Mouse (Mus musculus) forebrain, embryonic 13.5 days (tissue): ENCODE results near the gene Ptpn7. TPM values are rescaled to one million over a fixed set of nuclear protein-coding genes. Genes with fewer than 3 reads are reported as not detected.

Experiments
- ATAC-seq: fragments of 200-750 bp; cut with Nextera tagmentation; 2 replicates; pipeline ENCODE4 v1.8.0; 2017
- H3K27ac ChIP-seq: fragments of 300-500 bp; sonication (generic); 2 replicates; pipeline ENCODE4 v1.5.1; 2015; ENCODE audit warnings: inconsistent platforms, mild to moderate bottlenecking, moderate library complexity
- H3K27me3 ChIP-seq: fragments of 300-500 bp; sonication (generic); 2 replicates; pipeline ENCODE4 v1.6.1; 2015; ENCODE audit warnings: mild to moderate bottlenecking, inconsistent platforms
- H3K36me3 ChIP-seq: fragments of 300-500 bp; sonication (generic); 2 replicates; pipeline ENCODE4 v1.6.1; 2015; ENCODE audit warnings: mild to moderate bottlenecking, inconsistent platforms; ENCODE audit not compliant: poor library complexity, severe bottlenecking
- H3K4me1 ChIP-seq: fragments of 300-500 bp; sonication (generic); 2 replicates; pipeline ENCODE4 v1.6.1; 2015; ENCODE audit warnings: inconsistent platforms
- H3K4me2 ChIP-seq: fragments of 300-500 bp; sonication (generic); 2 replicates; pipeline ENCODE4 v1.6.1; 2015; ENCODE audit warnings: inconsistent platforms, mild to moderate bottlenecking, moderate library complexity
- H3K4me3 ChIP-seq: fragments of 300-500 bp; sonication (generic); 2 replicates; pipeline ENCODE4 v1.5.1; 2015; ENCODE audit warnings: mild to moderate bottlenecking, inconsistent platforms
- H3K9ac ChIP-seq: fragments of 300-500 bp; sonication (generic); 2 replicates; pipeline ENCODE4 v1.6.1; 2015; ENCODE audit warnings: mild to moderate bottlenecking, inconsistent platforms
- H3K9me3 ChIP-seq: fragments of 300-500 bp; sonication (generic); replicated peaks from 2 replicates; pipeline ENCODE4 v1.6.1; 2016; ENCODE audit warnings: inconsistent platforms
- WGBS: fragments of 180-500 bp; shearing (Covaris S2); methylation state at CpG from one replicate; pipeline ENCODE4 v1.1.7; 2015; 5-methylcytosine and 5-hydroxymethylcytosine counted together
- polyA plus RNA-seq: library from polyadenylated mRNA; unstranded; fragments of >200 nt; fragmentation: Nextera tagmentation; extraction: Ambion mirVana; gene quantifications from 2 replicates; pipeline ENCODE4 v1.2.1, GENCODE M21; 2015

Ptpn7 gene
- polyA plus RNA-seq: 0.34 and 0.53 TPM in 2 replicates

GRCm38 (mm10) chr1:135132473-135132872 lies at the start of gene Ptpn7:
Gene Ptpn7 (plus strand): TSS chr1:135132700.
- Histone ChIP-seq H3K4me3 (no peak within 1 kb of the TSS), H3K9me3 (no peaks in the 10 kb centered on the region), H3K36me3 (no peaks in the 10 kb centered on the region), H3K9ac (no peak within 1 kb of the TSS), H3K27ac (no peak within 1 kb of the TSS), H3K4me1 (no peaks in the 10 kb centered on the region), H3K27me3 (peaks cover 14% of the 10 kb centered on the region), H3K4me2 (no peak within 1 kb of the TSS)
- WGBS: 40% methylated on average over 10 of the region's 10 CpGs
- peak; percentile 25; the same call in 1 of the 2 replicates for ATAC-seq

- Histone ChIP-seq H3K36me3 (no peaks in the 10 kb centered on the region), H3K9me3 (no peaks in the 10 kb centered on the region), H3K4me2 (no peak overlapping the region), H3K4me3 (no peak overlapping the region), H3K27ac (no peak overlapping the region), H3K27me3 (peaks cover 31% of the 10 kb centered on the region), H3K4me1 (no peaks in the 10 kb centered on the region; the same call in 1 of the 2 replicates), H3K9ac (no peak overlapping the region)
- 46% methylated on average over 9 of the region's 9 CpGs for WGBS
- no peak for ATAC-seq
These were observed 49.0 kb upstream of the Ptpn7 start for GRCm38 (mm10) chr1:135083465-135083864.

- Histone ChIP-seq H3K9ac (no peak overlapping the region), H3K4me2 (no peak overlapping the region), H3K27me3 (peaks cover 31% of the 10 kb centered on the region), H3K36me3 (no peaks in the 10 kb centered on the region), H3K4me3 (no peak overlapping the region), H3K9me3 (no peaks in the 10 kb centered on the region), H3K27ac (no peak overlapping the region), H3K4me1 (peaks cover 5% of the 10 kb centered on the region; the same call in 1 of the 2 replicates)
- 14% methylated on average over 28 of the region's 28 CpGs for WGBS
- ATAC-seq: no peak
These were observed 47.1 kb upstream of the Ptpn7 start for GRCm38 (mm10) chr1:135085296-135085871.

GRCm38 (mm10) chr1:135086015-135086414 lies 46.5 kb upstream of the Ptpn7 start:
- 41% methylated on average over 7 of the region's 7 CpGs for WGBS
- Histone ChIP-seq H3K9ac (no peak overlapping the region), H3K27me3 (peaks cover 31% of the 10 kb centered on the region), H3K4me1 (peaks cover 5% of the 10 kb centered on the region; the same call in 1 of the 2 replicates), H3K27ac (no peak overlapping the region), H3K4me2 (no peak overlapping the region), H3K9me3 (no peaks in the 10 kb centered on the region), H3K36me3 (no peaks in the 10 kb centered on the region), H3K4me3 (no peak overlapping the region)
- ATAC-seq: no peak

DNA sequence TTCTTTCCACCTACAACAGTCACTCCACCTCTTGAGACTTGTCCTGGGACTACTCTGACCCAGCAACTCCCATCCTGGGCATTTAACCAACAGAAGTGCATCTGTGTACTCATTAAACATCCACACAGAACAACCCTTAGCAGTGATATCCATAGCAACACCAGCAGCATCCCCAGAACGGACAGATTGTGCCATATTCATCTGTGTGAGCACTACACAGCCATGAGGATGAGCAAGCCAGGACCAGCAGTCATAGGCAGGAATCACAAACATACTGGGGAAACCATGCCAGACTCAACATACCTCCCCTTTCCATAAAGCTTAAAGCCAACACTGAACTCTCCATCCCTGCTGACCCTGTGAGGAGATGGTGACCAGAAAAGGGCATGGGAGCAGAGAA lies 45.1 kb upstream of the Ptpn7 start:
- Histone ChIP-seq H3K9ac (no peak overlapping the region), H3K9me3 (no peaks in the 10 kb centered on the region), H3K4me1 (peaks cover 5% of the 10 kb centered on the region; the same call in 1 of the 2 replicates), H3K4me3 (no peak overlapping the region), H3K36me3 (no peaks in the 10 kb centered on the region), H3K27ac (no peak overlapping the region), H3K4me2 (no peak overlapping the region), H3K27me3 (peaks cover 31% of the 10 kb centered on the region)
- ATAC-seq: no peak
- WGBS: 75% methylated on average over 1 of the region's 1 CpGs

DNA sequence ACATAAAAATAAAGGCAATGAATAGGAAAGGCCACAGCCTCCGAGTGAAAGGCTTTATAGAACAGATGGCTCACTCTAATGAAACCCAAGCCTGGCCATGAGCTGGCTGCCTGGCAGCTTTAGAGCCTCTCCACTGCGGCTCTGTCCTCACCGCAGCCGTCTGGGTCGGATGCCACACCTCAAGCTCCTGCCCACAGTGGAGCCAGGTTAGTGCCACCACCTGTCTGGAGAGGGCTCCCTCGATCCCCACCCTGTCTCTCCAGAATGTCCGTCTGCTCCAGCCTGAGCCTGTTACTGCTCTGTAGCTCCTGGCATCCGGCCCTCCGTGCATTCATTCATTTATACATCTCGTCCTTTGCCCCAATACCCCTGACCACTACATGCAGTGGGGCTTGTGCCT lies 42.9 kb upstream of the Ptpn7 start:
- H3K36me3 ChIP-seq: no peaks in the 10 kb centered on the region
- WGBS: 69% methylated on average over 10 of the region's 10 CpGs

DNA sequence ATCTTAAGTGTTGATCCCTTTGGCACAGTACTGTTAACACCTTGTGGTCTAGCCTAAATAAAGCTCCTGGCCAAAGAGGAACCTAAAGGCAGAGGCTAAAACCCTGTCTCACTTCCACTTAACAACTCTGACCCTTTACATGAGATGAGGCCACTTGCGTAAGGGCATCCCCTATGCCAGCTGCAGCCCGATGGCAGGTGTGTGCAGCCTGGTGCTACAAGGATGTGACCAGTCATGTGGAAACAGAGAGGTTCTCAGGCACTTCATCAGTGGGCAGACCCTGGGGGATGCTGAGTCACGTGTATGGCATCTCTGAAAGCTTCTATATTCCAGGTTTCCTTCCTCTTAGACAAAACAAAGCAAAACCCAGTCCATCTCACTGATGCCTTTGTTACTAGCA lies 41.6 kb upstream of the Ptpn7 start:
- no peak overlapping the region for H3K9ac ChIP-seq
- H3K27me3 ChIP-seq: peaks cover 10% of the 10 kb centered on the region
- H3K36me3 ChIP-seq: no peaks in the 10 kb centered on the region
- WGBS: 70% methylated on average over 3 of the region's 3 CpGs
- no peak for ATAC-seq
- H3K4me1 ChIP-seq: peaks cover 5% of the 10 kb centered on the region; the same call in 1 of the 2 replicates
- no peak overlapping the region for H3K27ac ChIP-seq
- H3K9me3 ChIP-seq: no peaks in the 10 kb centered on the region
- no peak overlapping the region for H3K4me2 ChIP-seq
- H3K4me3 ChIP-seq: no peak overlapping the region

More for the DNA sequence above, 42.9 kb upstream of the Ptpn7 start:
- Histone ChIP-seq H3K27me3 (peaks cover 22% of the 10 kb centered on the region), H3K4me1 (peaks cover 5% of the 10 kb centered on the region; the same call in 1 of the 2 replicates), H3K4me2 (no peak overlapping the region), H3K9me3 (no peaks in the 10 kb centered on the region), H3K27ac (no peak overlapping the region), H3K4me3 (no peak overlapping the region), H3K9ac (no peak overlapping the region)
- ATAC-seq: no peak

GRCm38 (mm10) chr1:135094723-135095122 lies 37.8 kb upstream of the Ptpn7 start:
- Histone ChIP-seq H3K27ac (no peak overlapping the region), H3K36me3 (no peaks in the 10 kb centered on the region), H3K27me3 (no peaks in the 10 kb centered on the region), H3K4me2 (no peak overlapping the region), H3K4me1 (peaks cover 8% of the 10 kb centered on the region), H3K4me3 (no peak overlapping the region), H3K9me3 (no peaks in the 10 kb centered on the region), H3K9ac (no peak overlapping the region)
- no peak for ATAC-seq
- WGBS: 76% methylated on average over 7 of the region's 7 CpGs

DNA sequence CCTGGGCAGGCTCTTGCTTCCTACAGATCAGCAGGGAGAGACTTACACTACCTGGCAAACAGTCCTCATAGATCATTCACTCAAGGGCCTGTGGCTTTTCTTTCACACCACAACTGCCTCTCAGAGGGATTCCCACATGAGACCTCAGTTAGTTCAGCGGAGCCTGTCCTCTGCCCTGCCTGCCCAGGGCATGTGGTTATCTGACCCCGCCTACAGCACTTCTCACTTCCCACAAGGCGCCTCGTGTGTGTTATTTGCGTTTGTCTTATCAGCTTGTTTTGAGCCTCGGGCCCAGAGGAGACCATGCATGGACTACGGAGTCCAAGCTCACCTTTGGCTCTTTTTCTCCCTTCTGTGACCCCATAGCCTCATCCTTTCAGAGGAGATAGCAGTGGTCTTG lies 37.3 kb upstream of the Ptpn7 start:
- 74% methylated on average over 7 of the region's 7 CpGs for WGBS
- Histone ChIP-seq H3K27me3 (peaks cover 2% of the 10 kb centered on the region; the same call in 1 of the 2 replicates), H3K4me3 (no peak overlapping the region), H3K4me1 (peaks cover 6% of the 10 kb centered on the region), H3K4me2 (no peak overlapping the region), H3K9me3 (no peaks in the 10 kb centered on the region), H3K9ac (no peak overlapping the region), H3K36me3 (no peaks in the 10 kb centered on the region), H3K27ac (no peak overlapping the region)
- ATAC-seq: no peak

DNA sequence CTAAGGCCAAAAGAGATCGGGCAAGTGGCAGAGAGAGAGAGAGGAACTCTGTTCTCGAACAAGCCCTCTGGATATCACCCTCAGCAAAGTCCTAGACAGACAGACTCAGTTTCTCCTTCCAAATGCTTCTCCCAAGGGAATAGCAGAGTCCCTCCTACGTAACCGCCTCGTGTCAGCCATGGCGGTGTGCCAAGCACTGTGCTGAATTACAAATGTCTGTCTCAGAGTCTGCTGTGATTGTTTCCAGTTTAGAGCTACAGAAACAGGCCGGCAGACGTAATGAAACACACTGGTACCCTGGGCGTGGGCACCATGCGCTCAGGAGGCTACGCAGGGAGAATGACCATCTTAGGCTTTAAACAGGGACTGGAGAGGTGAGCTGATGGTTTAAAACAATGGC lies 36.2 kb upstream of the Ptpn7 start:
- H3K9me3 ChIP-seq: no peaks in the 10 kb centered on the region
- peaks cover 13% of the 10 kb centered on the region for H3K27me3 ChIP-seq
- no peaks in the 10 kb centered on the region for H3K36me3 ChIP-seq
- no peak overlapping the region for H3K27ac ChIP-seq
- H3K4me3 ChIP-seq: no peak overlapping the region
- H3K4me2 ChIP-seq: no peak overlapping the region
- 76% methylated on average over 11 of the region's 11 CpGs for WGBS
- ATAC-seq: no peak
- H3K4me1 ChIP-seq: peaks cover 6% of the 10 kb centered on the region
- H3K9ac ChIP-seq: no peak overlapping the region

DNA sequence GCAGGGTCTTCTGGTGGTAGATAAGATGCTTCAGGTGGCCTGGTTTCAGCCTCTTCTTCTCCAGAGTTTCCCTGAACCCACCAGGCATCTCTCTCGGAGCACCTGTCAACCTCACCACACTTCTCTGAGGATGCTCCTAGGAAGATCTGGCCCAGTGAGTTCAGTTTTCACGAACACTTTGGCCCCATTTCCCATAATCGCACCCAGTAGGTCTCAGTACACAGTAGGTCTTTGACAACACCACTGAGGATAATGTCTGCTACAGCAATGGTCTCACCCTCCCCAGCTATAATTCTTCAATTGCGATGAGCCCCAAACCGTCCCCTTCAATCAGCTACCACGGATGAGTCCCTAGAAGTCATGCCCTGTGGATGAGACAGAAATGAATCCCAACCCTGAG lies 35.1 kb upstream of the Ptpn7 start:
- no peak overlapping the region for H3K4me2 ChIP-seq
- 88% methylated on average over 6 of the region's 6 CpGs for WGBS
- H3K4me3 ChIP-seq: no peak overlapping the region
- no peaks in the 10 kb centered on the region for H3K36me3 ChIP-seq
- H3K4me1 ChIP-seq: peaks cover 6% of the 10 kb centered on the region
- H3K9me3 ChIP-seq: no peaks in the 10 kb centered on the region
- no peak overlapping the region for H3K9ac ChIP-seq
- no peak for ATAC-seq
- H3K27ac ChIP-seq: no peak overlapping the region
- H3K27me3 ChIP-seq: peaks cover 21% of the 10 kb centered on the region

GRCm38 (mm10) chr1:135098441-135098840 lies 34.1 kb upstream of the Ptpn7 start:
- H3K9ac ChIP-seq: no peak overlapping the region
- H3K4me1 ChIP-seq: peaks cover 6% of the 10 kb centered on the region
- ATAC-seq: no peak
- peaks cover 29% of the 10 kb centered on the region for H3K27me3 ChIP-seq
- no peaks in the 10 kb centered on the region for H3K36me3 ChIP-seq
- H3K4me2 ChIP-seq: no peak overlapping the region
- H3K4me3 ChIP-seq: no peak overlapping the region
- 76% methylated on average over 7 of the region's 7 CpGs for WGBS
- no peak overlapping the region for H3K27ac ChIP-seq
- no peaks in the 10 kb centered on the region for H3K9me3 ChIP-seq

- no peak for ATAC-seq
- Histone ChIP-seq H3K36me3 (no peaks in the 10 kb centered on the region), H3K9ac (no peak overlapping the region), H3K4me3 (no peak overlapping the region), H3K27ac (no peak overlapping the region), H3K27me3 (peaks cover 49% of the 10 kb centered on the region), H3K4me1 (peaks cover 15% of the 10 kb centered on the region), H3K4me2 (no peak overlapping the region), H3K9me3 (no peaks in the 10 kb centered on the region)
- 52% methylated on average over 7 of the region's 7 CpGs for WGBS
These were observed 32.1 kb upstream of the Ptpn7 start for GRCm38 (mm10) chr1:135100400-135100799.
